Mouse (Mus musculus): ENCODE measurements around the gene Olfr926.

GRCm38 (mm10) chr9:38876826-38877225 lies at the start of gene Olfr926:
- TF ChIP-seq CTCF (IDR thresholded peaks at IDR 0.05; ENCODE audit: control insufficient read depth, insufficient read depth, insufficient replicate concordance, low read depth, low read length), result no peak
- no peak for TF ChIP-seq POLR2A (IDR thresholded peaks at IDR 0.05; ENCODE audit: control insufficient read depth, low read depth, low read length)

All from testis, adult 2 months (tissue).